Mouse (Mus musculus): ENCODE results near the gene Lpcat1. TPM values are rescaled to one million over a fixed set of nuclear protein-coding genes. Genes with fewer than 3 reads are reported as not detected.

Gene Lpcat1
- polyA plus RNA-seq, 1 experiment, result 425 TPM

DNA sequence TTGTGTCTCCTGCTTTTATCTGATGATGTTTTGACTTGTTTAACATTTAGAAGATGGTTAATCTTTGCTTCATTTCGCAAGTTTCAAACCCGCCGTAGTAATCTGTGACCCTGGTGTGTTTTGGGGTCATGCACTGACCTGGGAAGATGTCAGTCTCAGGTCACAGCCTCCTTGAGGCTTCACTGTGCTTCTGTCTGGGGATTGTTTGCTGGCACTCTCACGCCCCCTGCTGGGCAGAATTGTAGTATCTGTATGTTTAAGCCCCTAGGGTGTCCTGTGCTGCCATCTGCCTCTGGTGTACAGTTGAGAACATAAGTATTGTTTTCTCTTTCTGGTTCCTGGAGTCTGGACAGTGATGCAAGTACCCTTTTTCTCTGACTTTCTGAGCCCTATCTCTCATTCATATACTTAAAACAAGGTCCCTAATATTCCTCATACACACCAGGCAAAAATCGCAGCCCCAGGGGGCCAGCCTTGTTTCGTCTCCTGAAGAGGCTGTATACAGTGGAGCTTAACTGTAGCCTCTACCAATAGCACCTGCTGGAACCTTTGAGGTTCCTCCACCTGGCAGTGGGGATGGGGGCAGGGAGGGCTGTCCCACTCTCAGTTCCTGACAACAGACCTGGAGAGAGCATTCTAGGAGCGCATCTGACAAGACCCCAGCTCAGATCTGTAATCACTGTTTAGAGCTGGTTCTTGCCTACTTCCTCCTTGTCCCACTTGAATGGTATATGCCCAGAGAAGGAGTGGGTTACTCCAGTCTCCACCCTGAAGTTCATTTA lies 38.9 kb downstream of the Lpcat1 start:
- DNase-seq, result peak; percentile 74
- no peak overlapping the region for H3K4me3 ChIP-seq (replicated peaks; ENCODE audit: extremely low read depth, low read depth, low read length)
- WGBS, result 60% methylated on average over 7 of the region's 7 CpGs
- peaks cover 11% of the 10 kb centered on the region for H3K4me1 ChIP-seq (ENCODE audit: control insufficient read depth, insufficient read depth, low read length)
- TF ChIP-seq POLR2A (IDR thresholded peaks at IDR 0.05; ENCODE audit: borderline replicate concordance, extremely low read depth, low read depth, low read length), result no peak
- TF ChIP-seq CTCF (IDR thresholded peaks at IDR 0.05; ENCODE audit: insufficient read depth, low read length), result peak; percentile 92

DNA sequence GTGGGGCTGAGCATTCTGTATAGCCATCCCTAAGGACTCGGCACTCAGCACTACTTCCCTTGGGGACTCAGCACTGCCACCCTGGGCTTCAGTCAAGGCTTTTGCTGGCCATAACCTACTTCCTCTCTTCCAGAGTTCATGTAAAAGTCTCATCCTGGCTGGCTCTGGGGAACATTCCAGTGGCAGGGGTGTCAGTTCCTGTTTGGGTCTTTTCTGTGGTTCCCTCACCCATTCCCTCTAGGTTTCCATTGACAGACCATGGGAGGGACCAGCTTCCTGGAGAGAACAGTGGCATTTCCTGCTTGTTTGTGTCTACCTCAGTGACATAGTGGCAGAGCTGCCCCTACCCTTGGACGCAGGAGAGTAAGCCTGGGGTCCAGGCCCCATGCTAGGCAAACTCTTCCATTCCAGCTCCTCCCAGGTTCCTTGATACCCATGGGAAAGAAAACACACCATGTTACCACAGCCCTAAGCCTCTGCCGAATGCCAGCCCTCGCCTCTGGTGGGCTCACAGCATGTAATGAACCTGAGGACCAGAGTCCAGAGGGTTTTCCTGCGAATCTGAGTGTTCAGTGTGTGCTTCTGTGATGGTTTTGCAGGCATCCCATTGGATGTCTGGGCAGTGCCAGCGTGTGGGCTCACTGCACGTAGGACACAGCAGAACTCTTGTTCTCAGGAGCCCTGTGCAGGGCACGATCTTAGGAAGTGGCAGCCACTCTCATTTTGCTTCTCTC lies 42.0 kb downstream of the Lpcat1 start:
- 63% methylated on average over 8 of the region's 8 CpGs for WGBS
- no peak for DNase-seq
- TF ChIP-seq CTCF (IDR thresholded peaks at IDR 0.05; ENCODE audit: insufficient read depth, low read length) (no peak), POLR2A (IDR thresholded peaks at IDR 0.05; ENCODE audit: borderline replicate concordance, extremely low read depth, low read depth, low read length) (no peak)
- Histone ChIP-seq H3K4me1 (ENCODE audit: control insufficient read depth, insufficient read depth, low read length) (peaks cover 11% of the 10 kb centered on the region), H3K4me3 (replicated peaks; ENCODE audit: extremely low read depth, low read depth, low read length) (no peak overlapping the region)

DNA sequence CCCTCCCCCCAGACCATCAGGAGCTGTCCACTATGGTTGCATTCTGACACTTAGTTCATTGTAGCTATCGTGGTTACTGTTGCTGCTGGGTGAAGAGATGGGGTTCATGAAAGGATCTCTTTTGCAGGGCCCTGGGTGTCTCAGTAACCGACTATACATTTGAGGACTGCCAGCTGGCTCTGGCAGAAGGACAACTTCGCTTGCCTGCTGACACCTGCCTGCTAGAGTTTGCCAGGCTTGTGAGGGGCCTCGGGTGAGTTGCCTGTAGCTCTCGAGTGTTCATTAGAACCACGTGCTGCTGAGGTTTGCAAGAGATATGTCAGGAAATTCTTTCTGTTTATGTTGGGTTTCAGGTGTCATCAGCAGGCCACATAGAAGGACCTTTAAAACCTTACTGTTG lies 42.9 kb downstream of the Lpcat1 start:
- Histone ChIP-seq H3K4me3 (replicated peaks; ENCODE audit: extremely low read depth, low read depth, low read length) (no peak overlapping the region), H3K4me1 (ENCODE audit: control insufficient read depth, insufficient read depth, low read length) (peaks cover 11% of the 10 kb centered on the region)
- no peak for DNase-seq
- WGBS, result 70% methylated on average over 6 of the region's 6 CpGs
- TF ChIP-seq CTCF (IDR thresholded peaks at IDR 0.05; ENCODE audit: insufficient read depth, low read length) (no peak), POLR2A (IDR thresholded peaks at IDR 0.05; ENCODE audit: borderline replicate concordance, extremely low read depth, low read depth, low read length) (no peak)

DNA sequence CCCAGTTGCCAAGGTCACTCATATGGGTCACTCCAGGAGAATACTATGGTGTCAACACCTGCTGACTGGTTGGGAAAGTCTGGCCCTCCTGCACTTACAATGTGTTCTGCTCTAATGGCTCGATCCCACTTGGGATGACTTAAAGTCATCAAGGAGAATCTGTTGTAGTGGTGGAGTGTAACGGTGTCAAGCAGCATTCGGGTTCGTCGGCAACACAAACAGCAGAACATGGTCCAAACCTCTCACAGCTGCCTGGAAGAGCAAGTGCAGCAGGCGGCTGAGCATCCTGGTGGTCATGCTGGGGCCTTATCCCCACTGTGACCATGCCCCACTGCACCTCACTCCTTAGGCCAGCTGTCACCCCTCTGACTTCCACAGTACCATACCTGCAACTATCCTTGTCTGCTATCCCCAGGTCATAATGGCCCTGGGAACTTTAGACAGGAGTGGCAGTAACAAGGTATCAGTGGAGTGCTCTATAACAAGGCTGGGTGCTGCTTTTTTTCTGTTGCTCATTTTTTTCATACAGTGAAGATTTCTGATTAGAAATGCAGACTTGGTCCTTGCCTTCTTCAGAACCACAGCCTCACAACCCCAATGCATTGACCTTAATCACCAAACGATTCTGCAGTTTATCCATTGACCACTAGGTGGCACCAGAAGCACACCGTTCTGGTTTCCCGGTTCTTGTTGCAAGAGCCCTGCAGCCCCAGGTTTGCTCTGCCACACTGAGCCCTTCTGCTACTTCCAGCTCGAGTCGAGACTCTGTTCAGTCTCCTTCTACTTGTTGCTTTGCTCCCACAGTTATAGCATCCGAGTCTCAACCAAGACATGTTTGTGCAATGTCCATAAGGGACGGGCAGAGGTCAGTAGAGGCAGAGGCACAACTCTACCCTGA lies 46.0 kb downstream of the Lpcat1 start:
- peak; percentile 58 for DNase-seq
- Histone ChIP-seq H3K4me3 (replicated peaks; ENCODE audit: extremely low read depth, low read depth, low read length) (no peak overlapping the region), H3K4me1 (ENCODE audit: control insufficient read depth, insufficient read depth, low read length) (peaks cover 7% of the 10 kb centered on the region)
- no peak for TF ChIP-seq POLR2A (IDR thresholded peaks at IDR 0.05; ENCODE audit: borderline replicate concordance, extremely low read depth, low read depth, low read length)
- TF ChIP-seq CTCF (IDR thresholded peaks at IDR 0.05; ENCODE audit: insufficient read depth, low read length), result peak; percentile 76
- 51% methylated on average over 13 of the region's 13 CpGs for WGBS

DNA sequence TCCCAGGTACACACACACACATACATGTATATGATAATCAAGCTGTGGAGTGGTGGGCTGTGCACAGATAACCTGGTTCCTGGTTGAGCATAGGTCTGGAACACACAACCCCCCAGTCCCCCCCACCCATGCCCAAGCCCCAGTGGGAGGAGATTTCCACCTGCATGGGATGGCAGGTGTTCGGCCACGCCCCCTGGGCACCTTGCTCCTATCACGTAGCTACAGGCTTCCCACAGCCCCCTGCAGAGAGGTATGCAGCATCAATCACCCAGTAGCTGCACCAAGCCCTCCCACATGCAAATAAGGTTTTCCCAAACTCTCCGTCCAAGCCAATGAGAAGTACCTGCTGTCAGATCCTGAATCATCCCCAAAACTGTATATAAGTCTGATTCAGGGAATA lies 49.9 kb downstream of the Lpcat1 start:
- no peak for DNase-seq
- no peaks in the 10 kb centered on the region for H3K4me1 ChIP-seq (ENCODE audit: control insufficient read depth, insufficient read depth, low read length)
- no peak for TF ChIP-seq POLR2A (IDR thresholded peaks at IDR 0.05; ENCODE audit: borderline replicate concordance, extremely low read depth, low read depth, low read length)
- 78% methylated on average over 4 of the region's 4 CpGs for WGBS
- no peak overlapping the region for H3K4me3 ChIP-seq (replicated peaks; ENCODE audit: extremely low read depth, low read depth, low read length)

DNA sequence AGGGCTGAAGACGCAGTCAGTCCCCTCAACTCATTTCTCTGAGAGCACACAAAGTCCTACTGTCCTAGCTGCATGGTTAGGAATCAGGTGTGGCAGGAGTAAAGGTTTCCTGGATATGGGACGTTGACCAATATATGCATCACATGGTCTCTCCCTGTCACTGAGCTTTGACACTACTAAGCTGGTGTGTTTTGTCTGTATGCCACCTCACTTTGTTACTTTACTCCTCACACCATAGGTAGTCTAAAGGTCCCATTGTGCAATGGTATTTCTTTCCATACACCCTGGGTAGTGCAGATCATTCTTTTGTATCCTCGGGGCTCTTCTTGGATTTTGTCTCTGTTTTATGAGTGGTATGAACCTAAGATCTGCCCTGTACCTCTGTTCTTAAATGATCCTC lies 66.7 kb downstream of the Lpcat1 start:
- H3K4me1 ChIP-seq (ENCODE audit: control insufficient read depth, insufficient read depth, low read length), result no peaks in the 10 kb centered on the region
- no peak overlapping the region for H3K4me3 ChIP-seq (replicated peaks; ENCODE audit: extremely low read depth, low read depth, low read length)
- TF ChIP-seq CTCF (IDR thresholded peaks at IDR 0.05; ENCODE audit: insufficient read depth, low read length) (no peak), POLR2A (IDR thresholded peaks at IDR 0.05; ENCODE audit: borderline replicate concordance, extremely low read depth, low read depth, low read length) (no peak)
- DNase-seq, result no peak
- WGBS, result 81% methylated on average over 3 of the region's 3 CpGs

DNA sequence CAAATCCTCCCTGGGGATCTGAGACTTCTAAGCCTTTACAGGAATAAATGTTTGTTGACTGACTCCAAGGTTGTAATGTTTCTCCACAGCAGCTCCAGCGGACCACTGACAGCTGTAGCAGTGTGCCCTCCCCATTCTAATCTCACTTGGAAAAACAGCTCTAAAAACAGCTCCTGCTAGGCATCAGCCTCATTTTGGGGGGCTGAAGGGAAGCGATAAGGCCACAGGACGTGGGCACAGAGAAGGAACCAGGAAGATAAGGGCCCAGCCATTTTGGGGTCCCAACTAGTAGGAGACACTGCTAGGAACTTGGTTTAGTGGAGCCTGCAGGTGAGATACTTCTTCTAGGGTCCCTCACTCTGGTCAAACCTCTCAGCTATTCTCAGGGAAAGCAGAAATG lies 68.3 kb downstream of the Lpcat1 start:
- no peak for TF ChIP-seq POLR2A (IDR thresholded peaks at IDR 0.05; ENCODE audit: borderline replicate concordance, extremely low read depth, low read depth, low read length)
- TF ChIP-seq CTCF (IDR thresholded peaks at IDR 0.05; ENCODE audit: insufficient read depth, low read length), result no peak
- no peaks in the 10 kb centered on the region for H3K4me1 ChIP-seq (ENCODE audit: control insufficient read depth, insufficient read depth, low read length)
- 51% methylated on average over 3 of the region's 3 CpGs for WGBS
- no peak overlapping the region for H3K4me3 ChIP-seq (replicated peaks; ENCODE audit: extremely low read depth, low read depth, low read length)
- no peak for DNase-seq

DNA sequence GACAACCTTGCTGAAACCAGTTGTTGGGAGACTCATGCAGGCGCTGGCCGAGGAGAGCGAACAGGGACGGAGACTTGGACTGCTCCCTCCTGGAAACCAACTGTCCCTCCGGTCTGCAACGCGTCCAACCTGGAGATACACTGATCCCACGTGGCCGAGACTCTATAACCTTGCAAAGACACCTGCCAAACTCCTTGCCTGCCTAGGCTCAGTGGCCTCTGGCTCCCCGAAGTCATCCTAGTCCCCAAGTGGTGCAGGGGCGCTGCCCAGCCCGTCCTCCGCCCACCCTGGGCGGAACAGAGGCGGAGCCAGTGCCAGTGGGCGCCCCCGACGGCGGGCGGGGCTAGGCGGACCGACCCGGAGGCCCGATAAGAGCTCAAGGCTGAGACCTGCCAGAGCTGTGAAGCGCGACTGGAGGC lies 69.4 kb downstream of the Lpcat1 start, which contains the start of gene Slc6a3:
Gene Slc6a3 (plus strand): TSS at position 345 of the 419 bp plus-strand sequence.
- Histone ChIP-seq H3K4me3 (replicated peaks; ENCODE audit: extremely low read depth, low read depth, low read length) (peak within 1 kb of the TSS; percentile 1), H3K4me1 (ENCODE audit: control insufficient read depth, insufficient read depth, low read length) (no peaks in the 10 kb centered on the region)
- DNase-seq, result peak; percentile 45
- 2% methylated on average over 26 of the region's 26 CpGs for WGBS
- TF ChIP-seq POLR2A (IDR thresholded peaks at IDR 0.05; ENCODE audit: borderline replicate concordance, extremely low read depth, low read depth, low read length) (no peak), CTCF (IDR thresholded peaks at IDR 0.05; ENCODE audit: insufficient read depth, low read length) (no peak)

DNA sequence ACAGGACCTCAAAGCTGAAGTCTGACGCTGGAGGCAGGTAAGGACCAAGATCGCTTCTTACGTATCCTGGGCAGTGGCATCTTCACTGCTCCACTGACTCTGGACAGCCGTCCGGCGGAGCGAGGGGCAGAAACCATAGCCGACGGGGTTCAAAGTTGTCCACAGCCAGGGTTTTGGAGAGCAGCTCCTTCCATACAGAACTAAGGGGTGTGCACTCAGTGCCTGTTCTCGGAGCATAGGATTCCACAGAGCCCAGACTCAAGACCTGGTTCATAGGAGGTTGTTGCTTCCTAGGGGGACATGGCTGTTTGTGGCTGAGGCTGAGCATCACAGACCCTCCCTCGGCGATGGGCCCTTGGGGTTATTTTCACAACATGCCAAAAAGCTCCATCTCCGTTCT lies 69.8 kb downstream of the Lpcat1 start:
- TF ChIP-seq CTCF (IDR thresholded peaks at IDR 0.05; ENCODE audit: insufficient read depth, low read length) (no peak), POLR2A (IDR thresholded peaks at IDR 0.05; ENCODE audit: borderline replicate concordance, extremely low read depth, low read depth, low read length) (no peak)
- 14% methylated on average over 13 of the region's 13 CpGs for WGBS
- no peak overlapping the region for H3K4me3 ChIP-seq (replicated peaks; ENCODE audit: extremely low read depth, low read depth, low read length)

More for the DNA sequence above, 69.8 kb downstream of the Lpcat1 start:
- DNase-seq, result no peak
- H3K4me1 ChIP-seq (ENCODE audit: control insufficient read depth, insufficient read depth, low read length), result no peaks in the 10 kb centered on the region
